25 mouse cellular contexts compared by ENCODE assay signal in genomic region chr7:67304937-67305336, GRCm38 (mm10).
"Had no signal": no experiment of that assay in that cellular context is flagged by ENCODE, and none has a peak within 500 bp of the region (broad histone marks: within the 10 kb centered on the region; RNA-seq: fewer than 3 reads in every experiment).

No protein-coding gene starts in this region.

- H3K4me2 ChIP-seq: heart, embryonic 12.5 days; hindbrain, embryonic 12.5 days; hindbrain, embryonic 14.5 days; kidney, embryonic 15.5 days; limb, embryonic 12.5 days; liver, embryonic 12.5 days had no signal

- H3K9me3 ChIP-seq: heart, embryonic 12.5 days; hindbrain, embryonic 10.5 days; hindbrain, embryonic 12.5 days; kidney, embryonic 15.5 days; limb, embryonic 10.5 days; limb, embryonic 12.5 days; liver, embryonic 12.5 days had no signal

- H3K27me3 ChIP-seq: heart, embryonic 12.5 days; hindbrain, embryonic 12.5 days; kidney, embryonic 15.5 days; limb, embryonic 12.5 days; liver, embryonic 12.5 days had no signal

- H3K9ac ChIP-seq: heart, embryonic 12.5 days; hindbrain, embryonic 12.5 days; hindbrain, embryonic 14.5 days; kidney, embryonic 15.5 days; limb, embryonic 12.5 days; liver, embryonic 12.5 days had no signal

- ATAC-seq: hindbrain, embryonic 16.5 days; intestine, embryonic 16.5 days; liver, embryonic 12.5 days had no signal

- H3K4me1 ChIP-seq: heart, embryonic 12.5 days; hindbrain, embryonic 10.5 days; hindbrain, embryonic 12.5 days; kidney, embryonic 15.5 days; limb, embryonic 10.5 days; limb, embryonic 12.5 days; liver, embryonic 12.5 days had no signal

- DNase-seq: gastrocnemius, adult 2 months; gastrocnemius, postnatal 10 days; gastrocnemius, postnatal 25 days; heart, adult 2 months; heart, postnatal 10 days; heart, postnatal 4 days; kidney, adult 11 months; kidney, adult 2 months; kidney, adult 9 months; kidney, postnatal 14 days; kidney, postnatal 36 days; layer of hippocampus, adult 9-11 months; layer of hippocampus, postnatal 36 days; liver had no signal

- H3K27ac ChIP-seq: gastrocnemius, adult 2 months; heart, adult 2 months; hindbrain, embryonic 10.5 days; hindbrain, embryonic 12.5 days; hindbrain, embryonic 14.5 days; kidney, embryonic 15.5 days; kidney, postnatal 0 days; limb, embryonic 10.5 days; limb, embryonic 12.5 days; liver, embryonic 12.5 days had no signal

- H3K4me3 ChIP-seq: gastrocnemius, adult 2 months; heart, adult 2 months; heart, embryonic 12.5 days; hindbrain, embryonic 10.5 days; hindbrain, embryonic 12.5 days; kidney, embryonic 15.5 days; limb, embryonic 10.5 days; limb, embryonic 12.5 days; liver, embryonic 12.5 days had no signal
